Mouse (Mus musculus) spleen, adult 2 months (tissue): Measurements from ENCODE around the gene Csnk2b. TPM values are rescaled to one million over a fixed set of nuclear protein-coding genes. Genes with fewer than 3 reads are reported as not detected.
"Not testable (repeated sequence)": the region's sequence is repeated elsewhere in the genome, so short reads cannot be mapped to it uniquely, and the experiment has no call there.

Source experiments
- DNase-seq, 2 experiments: peaks; one replicate each; pipeline versions ENCODE4 v3.0.0 to v3.0.0-alpha.2; 2012 to 2021; ENCODE audit warnings: low spot score in 2 of 2, low read depth in 1 of 2
- H3K27ac ChIP-seq: fragments of 200-500 bp; 2 replicates; pipeline ENCODE4 v1.5.1; 2012; ENCODE audit warnings: low read length, inconsistent platforms; ENCODE audit not compliant: insufficient read depth
- H3K27me3 ChIP-seq: fragments of 200-500 bp; 2 replicates; pipeline ENCODE4 v1.6.1; 2012; ENCODE audit warnings: mild to moderate bottlenecking, moderate library complexity, low read length, inconsistent platforms; ENCODE audit not compliant: control insufficient read depth, insufficient read depth
- H3K36me3 ChIP-seq: fragments of 200-500 bp; 2 replicates; pipeline ENCODE4 v1.6.1; 2012; ENCODE audit warnings: mild to moderate bottlenecking, low read length, inconsistent platforms; ENCODE audit not compliant: control insufficient read depth, insufficient read depth
- H3K4me1 ChIP-seq: fragments of 200-500 bp; 2 replicates; pipeline ENCODE4 v1.6.1; 2011; ENCODE audit warnings: inconsistent platforms; ENCODE audit not compliant: control insufficient read depth, insufficient read depth, insufficient read length
- H3K4me3 ChIP-seq: fragments of 200-500 bp; 2 replicates; pipeline ENCODE4 v1.5.1; 2011; ENCODE audit warnings: mild to moderate bottlenecking, inconsistent platforms; ENCODE audit not compliant: insufficient read depth, insufficient read length; ENCODE audit errors: extremely low read depth
- CTCF ChIP-seq: fragments of 200-500 bp; IDR thresholded peaks from 2 replicates; pipeline ENCODE4 v1.5.1; 2011; ENCODE audit warnings: mild to moderate bottlenecking, inconsistent platforms; ENCODE audit not compliant: insufficient read depth, insufficient read length, insufficient replicate concordance; ENCODE audit errors: extremely low read depth
- POLR2A ChIP-seq: fragments of 200-500 bp; IDR thresholded peaks from 2 replicates; pipeline ENCODE4 v1.6.1; 2011; ENCODE audit warnings: low read depth, low read length, inconsistent platforms
- WGBS: fragments of 180-500 bp; shearing (Covaris S2); methylation state at CpG from one replicate; pipeline ENCODE4 v1.1.7; 2018; 5-methylcytosine and 5-hydroxymethylcytosine counted together
- polyA plus RNA-seq: library from polyadenylated mRNA; depleted of rRNA; stranded (reverse); fragments of >200 nt; gene quantifications from 2 replicates; pipeline ENCODE4 v1.2.3, GENCODE M21; 2012

Csnk2b gene
- polyA plus RNA-seq, 1 experiment, result 176 TPM

DNA sequence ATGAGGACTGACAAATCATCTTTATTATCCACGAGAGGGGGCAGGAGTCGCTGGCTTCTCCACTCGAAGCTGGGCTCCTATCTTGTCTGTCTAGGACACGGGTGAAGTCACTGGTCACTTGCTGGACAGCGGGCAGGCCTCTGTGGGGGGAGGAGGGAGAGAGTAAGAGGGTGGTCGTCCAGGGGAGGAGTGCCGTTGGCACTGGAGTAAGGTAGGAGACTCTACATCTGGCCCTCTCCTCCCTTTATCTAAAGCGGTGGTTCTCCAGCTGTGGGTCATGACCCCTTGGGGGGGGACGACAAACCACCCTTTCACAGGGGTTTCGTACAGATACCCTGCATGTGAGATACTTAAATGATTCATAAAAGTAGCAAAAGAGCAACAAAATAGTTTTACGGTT is 7.1 kb upstream of the Csnk2b start:
- H3K27me3 ChIP-seq, result no peaks in the 10 kb centered on the region
- WGBS, result 86% methylated on average over 11 of the region's 11 CpGs
- H3K4me1 ChIP-seq, result peaks cover 11% of the 10 kb centered on the region
- H3K36me3 ChIP-seq, result peaks cover 4% of the 10 kb centered on the region; the same call in 1 of the 2 replicates
- H3K4me3 ChIP-seq, result no peak overlapping the region
- TF ChIP-seq POLR2A (no peak), CTCF (no peak)
- no peak for DNase-seq
- H3K27ac ChIP-seq, result no peak overlapping the region

DNA sequence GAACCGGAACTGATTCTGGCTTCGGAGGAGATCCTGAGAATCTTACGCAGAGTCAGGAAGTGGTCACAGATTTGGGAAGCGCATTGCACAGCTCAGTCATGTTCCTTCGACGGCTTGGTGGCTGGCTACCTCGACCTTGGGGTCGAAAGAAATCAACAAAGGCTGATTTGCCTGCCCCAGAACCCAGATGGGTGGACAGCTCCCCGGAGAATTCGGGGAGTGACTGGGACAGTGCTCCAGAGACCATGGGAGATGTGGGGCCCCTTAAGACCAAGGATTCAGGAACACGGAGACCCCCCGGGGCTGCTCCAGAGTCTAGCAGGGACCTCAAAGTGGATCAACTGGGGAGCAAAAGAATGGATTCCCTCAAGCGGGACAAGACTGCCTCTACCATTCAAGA is 5.2 kb upstream of the Csnk2b start:
- TF ChIP-seq CTCF (no peak), POLR2A (no peak)
- Histone ChIP-seq H3K4me3 (peak overlapping the region; percentile 81), H3K36me3 (peaks cover 8% of the 10 kb centered on the region; the same call in 1 of the 2 replicates), H3K27ac (peak overlapping the region; percentile 74), H3K27me3 (no peaks in the 10 kb centered on the region), H3K4me1 (peaks cover 11% of the 10 kb centered on the region)
- no peak for DNase-seq
- 37% methylated on average over 13 of the region's 13 CpGs for whole genome bisulfite sequencing

DNA sequence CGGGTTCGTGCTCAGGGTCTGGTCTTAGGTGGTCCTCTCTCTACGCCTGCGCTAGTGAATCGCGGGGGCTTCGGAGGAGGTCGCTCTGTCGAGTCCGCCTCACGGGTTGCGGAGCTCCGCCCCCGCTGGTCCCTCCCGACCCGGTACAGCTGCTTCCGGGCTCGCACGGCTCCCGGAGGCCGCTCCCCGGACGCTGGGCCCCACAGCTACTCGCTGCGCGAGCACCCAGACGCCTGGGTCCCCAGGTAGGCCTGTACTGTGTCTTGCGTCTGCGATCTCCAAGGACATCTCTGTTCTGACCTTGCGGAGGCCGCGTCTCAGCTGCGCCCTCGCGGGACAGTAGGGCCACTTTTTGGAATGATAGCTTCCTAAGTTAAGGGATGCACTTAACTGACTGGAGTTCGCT is 4.4 kb upstream of the Csnk2b start, which contains the start of gene D17H6S53E:
D17H6S53E (plus strand) TSS at position 168 of the 406 bp plus-strand sequence.
- under 1% methylated on average over 36 of the region's 36 CpGs for WGBS
- TF ChIP-seq CTCF (no peak), POLR2A (peak; percentile 81)
- H3K36me3 ChIP-seq, result peaks cover 8% of the 10 kb centered on the region; the same call in 1 of the 2 replicates

DNA sequence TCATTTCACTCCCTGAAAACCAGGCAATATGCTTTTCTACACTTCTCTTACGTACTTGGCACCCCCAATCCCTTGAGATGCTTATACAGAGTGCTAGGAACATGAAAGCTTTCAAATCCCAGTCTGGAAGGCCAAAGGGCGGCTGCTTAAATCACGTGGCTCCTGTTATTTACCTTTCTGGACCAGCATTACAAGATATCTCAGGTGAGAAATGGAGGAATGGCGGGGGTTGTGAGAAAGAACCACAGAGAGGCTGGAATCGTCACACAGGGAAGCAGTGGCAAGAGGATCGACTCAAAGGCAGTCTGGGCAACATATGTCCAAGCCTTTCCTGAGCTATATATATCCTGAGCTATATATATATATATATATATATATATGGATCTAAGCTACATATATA is 3.7 kb upstream of the Csnk2b start:
- Histone ChIP-seq H3K4me1 (peaks cover 11% of the 10 kb centered on the region), H3K27ac (no peak overlapping the region), H3K36me3 (peaks cover 8% of the 10 kb centered on the region; the same call in 1 of the 2 replicates), H3K4me3 (peak overlapping the region; percentile 81; the same call in 1 of the 2 replicates), H3K27me3 (no peaks in the 10 kb centered on the region)
- TF ChIP-seq CTCF (no peak), POLR2A (no peak)
- DNase-seq, result no peak
- WGBS, result 52% methylated on average over 6 of the region's 6 CpGs

More for the DNA sequence above, 4.4 kb upstream of the Csnk2b start, which contains the start of gene D17H6S53E:
- DNase-seq, result peak in 1 of 2 experiments; percentile 76
- Histone ChIP-seq H3K4me3 (peak within 1 kb of the TSS; percentile 81), H3K27me3 (no peaks in the 10 kb centered on the region), H3K27ac (peak within 1 kb of the TSS; percentile 74), H3K4me1 (peaks cover 11% of the 10 kb centered on the region)

DNA sequence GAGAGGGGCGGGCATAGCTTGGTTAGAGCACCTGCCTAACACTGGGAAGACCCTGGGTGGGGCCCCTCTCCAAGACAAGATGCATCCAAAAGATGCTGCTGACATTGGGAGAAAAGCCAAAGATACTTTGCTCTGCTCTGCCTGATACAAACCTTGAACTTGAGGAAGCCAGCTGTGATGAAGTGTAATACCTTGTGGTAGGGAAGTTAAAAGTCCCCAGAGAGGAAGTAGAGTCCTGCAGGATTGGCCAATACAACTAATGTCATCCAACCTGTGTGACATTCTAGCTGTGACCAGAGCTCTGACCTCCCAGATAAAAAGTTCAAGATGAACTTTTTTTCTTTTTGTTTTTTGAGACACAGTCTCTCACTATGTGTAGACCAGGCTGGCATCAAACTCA is 3.2 kb upstream of the Csnk2b start:
- H3K4me1 ChIP-seq, result peaks cover 15% of the 10 kb centered on the region
- H3K27me3 ChIP-seq, result no peaks in the 10 kb centered on the region
- WGBS, result 93% methylated on average over 1 of the region's 1 CpGs
- H3K27ac ChIP-seq, result no peak overlapping the region
- no peak for DNase-seq
- TF ChIP-seq CTCF (no peak), POLR2A (no peak)
- no peak overlapping the region for H3K4me3 ChIP-seq
- peaks cover 8% of the 10 kb centered on the region; the same call in 1 of the 2 replicates for H3K36me3 ChIP-seq

DNA sequence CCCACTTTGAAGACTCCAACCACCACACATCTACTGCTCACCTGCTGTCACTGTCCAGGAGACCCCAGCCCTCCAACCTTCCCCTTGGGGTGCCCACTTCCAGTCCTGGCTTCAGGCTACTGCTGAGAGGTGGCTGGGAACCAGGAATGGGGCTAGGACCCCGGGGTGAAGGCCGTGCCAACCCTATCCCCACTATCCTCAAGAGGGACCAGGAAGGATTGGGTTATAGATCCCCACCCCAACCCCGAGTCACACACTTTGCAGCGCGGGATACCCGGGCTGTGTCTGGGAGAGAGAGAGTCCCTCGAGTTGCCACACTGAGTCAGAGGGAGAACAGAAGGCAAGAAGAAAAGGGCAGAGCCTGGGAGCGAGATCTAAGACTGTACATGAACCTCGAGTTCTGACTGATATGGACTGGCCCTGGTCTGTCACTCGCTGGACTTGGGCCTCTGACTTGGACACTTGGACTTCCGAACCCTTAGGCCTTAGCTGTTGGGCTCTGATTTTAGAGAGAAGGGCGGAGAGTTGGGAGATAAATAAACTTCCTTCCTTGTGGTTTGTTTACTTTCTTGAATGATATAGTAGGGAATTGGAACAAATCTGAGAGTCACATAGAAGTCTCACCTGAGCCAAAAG is 2.5 kb upstream of the Csnk2b start:
- WGBS, result 95% methylated on average over 12 of the region's 12 CpGs
- H3K27ac ChIP-seq, H3K27me3 ChIP-seq, H3K36me3 ChIP-seq, H3K4me3 ChIP-seq, DNase-seq: not testable (repeated sequence)
- peaks cover 15% of the 10 kb centered on the region for H3K4me1 ChIP-seq

DNA sequence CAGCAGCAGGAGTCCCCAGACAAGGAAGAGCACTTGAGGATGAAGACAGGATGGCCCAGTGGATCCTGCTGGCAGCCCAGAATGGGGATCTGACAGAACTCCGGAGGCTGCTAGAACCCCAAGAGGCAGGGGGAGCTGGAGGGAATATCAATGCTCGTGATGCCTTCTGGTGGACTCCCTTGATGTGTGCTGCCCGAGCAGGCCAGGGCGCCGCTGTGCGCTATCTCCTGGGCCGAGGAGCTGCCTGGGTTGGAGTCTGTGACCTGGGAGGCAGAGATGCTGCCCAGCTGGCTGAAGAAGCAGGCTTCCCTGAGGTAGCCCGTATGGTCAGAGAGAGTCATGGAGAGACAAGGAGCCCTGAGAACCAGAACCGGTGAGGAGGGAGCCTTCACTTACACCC is 1.4 kb upstream of the Csnk2b start:
- WGBS, result 94% methylated on average over 9 of the region's 9 CpGs
- DNase-seq, H3K4me3 ChIP-seq, H3K27ac ChIP-seq, H3K27me3 ChIP-seq: not testable (repeated sequence)
- Histone ChIP-seq H3K36me3 (peaks cover 11% of the 10 kb centered on the region; the same call in 1 of the 2 replicates), H3K4me1 (peaks cover 15% of the 10 kb centered on the region)
